Mouse (Mus musculus): ENCODE measurements around the gene Msrb1. TPM values are rescaled to one million over a fixed set of nuclear protein-coding genes. Genes with fewer than 3 reads are reported as not detected.
"Not testable (repeated sequence)": the region's sequence is repeated elsewhere in the genome, so short reads cannot be mapped to it uniquely, and the experiment has no call there.

Msrb1 gene
- total RNA-seq, 1 experiment from 2014 or later, result 41.2 TPM

- not testable (repeated sequence) for ATAC-seq (replicated peaks; ENCODE audit: low read depth, poor library complexity, severe bottlenecking)
These were observed 17.5 kb upstream of the Msrb1 start for GRCm38 (mm10) chr17:24718938-24719337.

- peak; percentile 86 for ATAC-seq (replicated peaks; ENCODE audit: low read depth, poor library complexity, severe bottlenecking)
These were observed 16.8 kb upstream of the Msrb1 start for GRCm38 (mm10) chr17:24719494-24720222.

GRCm38 (mm10) chr17:24720616-24721015 is 15.8 kb upstream of the Msrb1 start:
- ATAC-seq (replicated peaks; ENCODE audit: low read depth, poor library complexity, severe bottlenecking), result not testable (repeated sequence)

- not testable (repeated sequence) for ATAC-seq (replicated peaks; ENCODE audit: low read depth, poor library complexity, severe bottlenecking)
These were observed 15.0 kb upstream of the Msrb1 start for GRCm38 (mm10) chr17:24721383-24721955.

GRCm38 (mm10) chr17:24722220-24722924 is 14.1 kb upstream of the Msrb1 start:
- no peak for ATAC-seq (replicated peaks; ENCODE audit: low read depth, poor library complexity, severe bottlenecking)

- ATAC-seq (replicated peaks; ENCODE audit: low read depth, poor library complexity, severe bottlenecking), result no peak
These were observed 13.1 kb upstream of the Msrb1 start for GRCm38 (mm10) chr17:24723122-24723880.

GRCm38 (mm10) chr17:24723881-24724180 is 12.6 kb upstream of the Msrb1 start:
- ATAC-seq (replicated peaks; ENCODE audit: low read depth, poor library complexity, severe bottlenecking), result no peak

GRCm38 (mm10) chr17:24724184-24724583 is 12.3 kb upstream of the Msrb1 start, which contains the start of gene Ndufb10:
TSS of gene Ndufb10 (minus strand) at chr17:24724478.
- peak; percentile 64 for ATAC-seq (replicated peaks; ENCODE audit: low read depth, poor library complexity, severe bottlenecking)

GRCm38 (mm10) chr17:24725637-24726390 is 10.6 kb upstream of the Msrb1 start:
- no peak for ATAC-seq (replicated peaks; ENCODE audit: low read depth, poor library complexity, severe bottlenecking)

GRCm38 (mm10) chr17:24727618-24728017 is 8.8 kb upstream of the Msrb1 start, which contains the start of gene Rpl3l:
TSS of gene Rpl3l (plus strand) at chr17:24727820.
- ATAC-seq (replicated peaks; ENCODE audit: low read depth, poor library complexity, severe bottlenecking), result no peak

- ATAC-seq (replicated peaks; ENCODE audit: low read depth, poor library complexity, severe bottlenecking), result no peak
These were observed 8.3 kb upstream of the Msrb1 start for GRCm38 (mm10) chr17:24728184-24728583.

GRCm38 (mm10) chr17:24729067-24729466 is 7.4 kb upstream of the Msrb1 start:
- no peak for ATAC-seq (replicated peaks; ENCODE audit: low read depth, poor library complexity, severe bottlenecking)

GRCm38 (mm10) chr17:24730787-24731186 is 5.7 kb upstream of the Msrb1 start:
- no peak for ATAC-seq (replicated peaks; ENCODE audit: low read depth, poor library complexity, severe bottlenecking)

- ATAC-seq (replicated peaks; ENCODE audit: low read depth, poor library complexity, severe bottlenecking), result no peak
These were observed 4.1 kb upstream of the Msrb1 start for GRCm38 (mm10) chr17:24732233-24732935.

- no peak for ATAC-seq (replicated peaks; ENCODE audit: low read depth, poor library complexity, severe bottlenecking)
These were observed 2.9 kb upstream of the Msrb1 start for GRCm38 (mm10) chr17:24733434-24734050.

GRCm38 (mm10) chr17:24734513-24734912 is 1.9 kb upstream of the Msrb1 start:
- no peak for ATAC-seq (replicated peaks; ENCODE audit: low read depth, poor library complexity, severe bottlenecking)

- no peak for ATAC-seq (replicated peaks; ENCODE audit: low read depth, poor library complexity, severe bottlenecking)
These were observed 996 bp upstream of the Msrb1 start for GRCm38 (mm10) chr17:24735446-24735845.

- ATAC-seq (replicated peaks; ENCODE audit: low read depth, poor library complexity, severe bottlenecking), result peak; percentile 37
These were observed 831 bp downstream of the Msrb1 start for GRCm38 (mm10) chr17:24737135-24737810.

All from common myeloid progenitor, adult 5-6 weeks (primary cell).